14 mouse cellular contexts compared by ENCODE assay signal in the genomic region with DNA sequence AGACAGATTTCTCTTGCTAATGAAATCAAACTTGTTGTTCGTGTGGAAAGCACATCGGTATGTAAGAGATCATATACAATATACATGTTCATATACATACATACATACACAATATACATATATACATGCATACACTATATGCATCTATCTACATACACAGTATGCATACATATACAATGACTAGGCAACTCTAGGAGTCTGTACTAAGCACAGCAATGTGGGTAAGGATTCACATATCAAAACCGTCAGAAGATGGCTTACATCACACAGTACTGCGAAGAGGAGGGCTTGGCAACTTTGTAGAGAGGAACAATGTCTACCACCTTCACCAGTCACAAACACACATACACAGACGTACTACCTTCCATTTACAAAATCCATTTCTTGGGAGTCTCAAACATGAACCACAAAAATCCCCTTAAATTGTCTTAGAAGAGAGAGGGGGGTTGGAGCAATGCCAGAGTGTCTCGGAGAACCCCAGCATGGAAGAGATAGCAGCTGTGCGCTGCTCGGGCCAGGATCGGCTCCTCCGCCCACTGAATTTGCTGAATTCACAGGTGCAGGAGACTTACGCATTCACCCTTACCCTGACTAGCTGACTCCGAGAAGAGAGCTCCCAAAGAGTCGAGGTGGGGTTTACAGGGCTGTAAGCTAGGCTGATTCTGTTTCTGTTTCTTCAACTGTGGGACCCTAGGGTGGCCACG. TPM values are rescaled to one million over a fixed set of nuclear protein-coding genes. Genes with fewer than 3 reads are reported as not detected.
DNase-seq lines count a peak whose midpoint lies in the region; ATAC-seq and TF ChIP-seq lines count a peak whose summit lies in the region.
"Had no signal": no experiment of that assay in that cellular context is flagged by ENCODE, and none has a peak within 500 bp of the region (broad histone marks: within the 10 kb centered on the region; RNA-seq: fewer than 3 reads in every experiment).

No protein-coding gene starts in this region.

- peaks cover 4% of the 10 kb centered on the region for H3K36me3 ChIP-seq in liver, embryonic 14.5 days (replicated peaks; ENCODE audit: control insufficient read depth, insufficient read depth, low read depth)
- H3K36me3 ChIP-seq in forebrain, embryonic 13.5 days (ENCODE audit: poor library complexity, severe bottlenecking), result peaks cover 11% of the 10 kb centered on the region
- H3K36me3 ChIP-seq: neural tube, embryonic 12.5 days had no signal

- H3K4me2 ChIP-seq in liver, embryonic 14.5 days (ENCODE audit: low read depth), result peak overlapping the region; percentile 63
- H3K4me2 ChIP-seq in forebrain, embryonic 13.5 days, result no peak overlapping the region
- H3K4me2 ChIP-seq: lung, embryonic 15.5 days; neural tube, embryonic 12.5 days had no signal

- 44% methylated on average over 14 of the region's 14 CpGs for WGBS in liver, embryonic 14.5 days (ENCODE audit: insufficient replicate concordance)
- WGBS in forebrain, embryonic 13.5 days, result 93% methylated on average over 14 of the region's 14 CpGs

- peak overlapping the region; percentile 27; the same call in 1 of the 2 replicates for H3K9ac ChIP-seq in liver, embryonic 14.5 days (replicated peaks)
- H3K9ac ChIP-seq in forebrain, embryonic 13.5 days, result no peak overlapping the region
- H3K9ac ChIP-seq: lung, embryonic 15.5 days; neural tube, embryonic 12.5 days had no signal

- TF ChIP-seq CTCF in liver, embryonic 14.5 days (IDR thresholded peaks at IDR 0.05; ENCODE audit: low read depth), result no peak

- no peaks in the 10 kb centered on the region for H3K9me3 ChIP-seq in liver, embryonic 14.5 days (ENCODE audit: control insufficient read depth, low read length)
- no peaks in the 10 kb centered on the region for H3K9me3 ChIP-seq in forebrain, embryonic 13.5 days (replicated peaks)
- H3K9me3 ChIP-seq: lung, embryonic 15.5 days; neural tube, embryonic 12.5 days had no signal

- H3K27me3 ChIP-seq in liver, embryonic 14.5 days (ENCODE audit: control insufficient read depth, insufficient read depth, low read length), result no peaks in the 10 kb centered on the region
- H3K27me3 ChIP-seq in forebrain, embryonic 13.5 days, result no peaks in the 10 kb centered on the region
- H3K27me3 ChIP-seq: lung, embryonic 15.5 days; neural tube, embryonic 12.5 days had no signal

- peak overlapping the region; percentile 76 for H3K27ac ChIP-seq in liver, embryonic 14.5 days
- H3K27ac ChIP-seq in forebrain, embryonic 13.5 days, result no peak overlapping the region
- H3K27ac ChIP-seq: lung, embryonic 15.5 days; neural tube, embryonic 12.5 days had no signal

- DNase-seq in spleen, postnatal 10 days (ENCODE audit: low spot score in 2 of 2), result peak; percentile 24 to 47
- no peak for DNase-seq in spleen, postnatal 14 days (ENCODE audit: low spot score in 2 of 2)
- DNase-seq in c-Kit-negative CD71-positive TER-119-positive erythroid progenitor cells, embryonic 14.5 days (ENCODE audit: low read depth, low spot score), result peak; percentile 21
- peak in 1 of 3 experiments; percentile 39 for DNase-seq in liver, embryonic 14.5 days (ENCODE audit: low read depth in 3 of 3, low spot score in 3 of 3)
- no peak for DNase-seq in heart, adult 11 months
- no peak for DNase-seq in gastrocnemius, postnatal 25 days
- DNase-seq: cerebellum, adult 9-10 months; kidney, adult 8-10 months; kidney, postnatal 4 days; layer of hippocampus, postnatal 36 days had no signal

- peaks cover 16 to 23% of the 10 kb centered on the region in 2 experiments for H3K4me1 ChIP-seq in liver, embryonic 14.5 days (replicated peaks; ENCODE audit: control insufficient read depth in 2 of 2, insufficient read depth in 2 of 2, low read length in 1 of 2)
- no peaks in the 10 kb centered on the region for H3K4me1 ChIP-seq in forebrain, embryonic 13.5 days
- H3K4me1 ChIP-seq: lung, embryonic 15.5 days; neural tube, embryonic 12.5 days had no signal

- TF ChIP-seq EP300 in liver, embryonic 14.5 days (IDR thresholded peaks at IDR 0.05; ENCODE audit: low read depth), result no peak

- peak overlapping the region in 1 of 2 experiments; percentile 16; a peak in 2 of 4 replicates for H3K4me3 ChIP-seq in liver, embryonic 14.5 days (ENCODE audit: insufficient read depth in 1 of 2, low read depth in 2 of 2, low read length in 2 of 2)
- no peak overlapping the region for H3K4me3 ChIP-seq in forebrain, embryonic 13.5 days
- H3K4me3 ChIP-seq: lung, embryonic 15.5 days; neural tube, embryonic 12.5 days had no signal

- ATAC-seq in liver, embryonic 14.5 days (ENCODE audit: insufficient read depth), result peak; percentile 79
- no peak for ATAC-seq in forebrain, embryonic 13.5 days
- ATAC-seq: CD4-positive, CD25-positive, alpha-beta regulatory T cell, adult 4 months had no signal

RNA-seq across cellular contexts. Expression of a gene that starts 10.8 kb away (rescaled TPM):
- polyA plus RNA-seq in liver, embryonic 14.5 days (2012; rRNA removed), result 9.1 and 9.2 TPM in 2 replicates
- polyA plus RNA-seq in liver, embryonic 14.5 days (2014; fragmentation: Nextera tagmentation; extraction: Ambion mirVana), result 17.7 and 19.1 TPM in 2 replicates
- 9.3 and 10.1 TPM in 2 replicates for polyA plus RNA-seq in forebrain, embryonic 13.5 days (2015; fragmentation: Nextera tagmentation; extraction: Ambion mirVana)
- 10 to 100 TPM; 12.3 to 12.9 TPM for total RNA-seq in gastrocnemius, postnatal 25 days (2021)

RNA-seq across cellular contexts. Expression of a gene that starts 55.4 kb away (rescaled TPM):
- 3.3 and 5.5 TPM in 2 replicates for polyA plus RNA-seq in liver, embryonic 14.5 days (2012; rRNA removed)
- 5.3 and 5.5 TPM in 2 replicates for polyA plus RNA-seq in liver, embryonic 14.5 days (2014; fragmentation: Nextera tagmentation; extraction: Ambion mirVana)
- polyA plus RNA-seq in forebrain, embryonic 13.5 days (2015; fragmentation: Nextera tagmentation; extraction: Ambion mirVana), result 8.4 and 9.3 TPM in 2 replicates
- total RNA-seq in gastrocnemius, postnatal 25 days (2021), result 1 to 10 TPM; 1.6 to 1.7 TPM

Comparison
In these comparisons a context has a peak if more than half of its experiments do, and no peak if none do; other contexts are left out.
1. DNase-seq: peak in spleen, postnatal 10 days (2 of 2) and c-Kit-negative CD71-positive TER-119-positive erythroid progenitor cells, embryonic 14.5 days (single experiment); none in spleen, postnatal 14 days (0 of 2), heart, adult 11 months (single experiment) and gastrocnemius, postnatal 25 days (single experiment).